Mouse (Mus musculus) MEL (cell line): ENCODE results near the gene Kif5a. TPM values are rescaled to one million over a fixed set of nuclear protein-coding genes. Genes with fewer than 3 reads are reported as not detected.

ENCODE experiments used
- DNase-seq: peaks from one replicate; pipeline ENCODE4 v3.0.0; 2011; ENCODE audit warnings: low read depth, low spot score
- H3K27ac ChIP-seq: 2 replicates; pipeline ENCODE4 v1.5.1; 2012; ENCODE audit warnings: low read depth, mild to moderate bottlenecking, control low read depth, low read length, moderate library complexity; ENCODE audit not compliant: control insufficient read depth
- H3K27me3 ChIP-seq, 2 experiments: fragments of 150-350 bp in 1 of 2; sonication (generic) in 1 of 2; 2 replicates each; pipeline ENCODE4 v1.6.1; 2012; ENCODE audit warnings: low read length in 2 of 2, mild to moderate bottlenecking in 2 of 2, improper control_type of control experiment in 1 of 2, moderate library complexity in 1 of 2; ENCODE audit not compliant: insufficient read depth in 2 of 2, control insufficient read depth in 1 of 2
- H3K36me3 ChIP-seq, 2 experiments: 2 replicates each; pipeline ENCODE4 v1.6.1; 2012 to 2014; ENCODE audit warnings: low read length in 2 of 2, improper control_type of control experiment in 1 of 2, inconsistent platforms in 1 of 2, mild to moderate bottlenecking in 1 of 2; ENCODE audit not compliant: insufficient read depth in 2 of 2, control insufficient read depth in 1 of 2
- H3K4me1 ChIP-seq, 2 experiments: fragments of 150-350 bp in 1 of 2; sonication (generic) in 1 of 2; 2 replicates each; pipeline ENCODE4 v1.6.1; 2012; ENCODE audit warnings: low read length in 2 of 2, improper control_type of control experiment in 1 of 2, mild to moderate bottlenecking in 1 of 2; ENCODE audit not compliant: insufficient read depth in 2 of 2, control insufficient read depth in 1 of 2
- H3K4me3 ChIP-seq, 2 experiments: fragments of 150-350 bp in 1 of 2; sonication (generic) in 1 of 2; 2 replicates each; pipeline ENCODE4 v1.5.1; 2012; ENCODE audit warnings: low read depth in 2 of 2, low read length in 2 of 2, mild to moderate bottlenecking in 2 of 2, moderate library complexity in 2 of 2, control low read depth in 1 of 2, improper control_type of control experiment in 1 of 2; ENCODE audit not compliant: control insufficient read depth in 1 of 2, insufficient read depth in 1 of 2
- H3K79me2 ChIP-seq: 2 replicates; pipeline ENCODE4 v1.6.1; 2012; ENCODE audit warnings: mild to moderate bottlenecking, low read length, moderate library complexity; ENCODE audit not compliant: control insufficient read depth, poor library complexity, insufficient read depth
- H3K9ac ChIP-seq: 2 replicates; pipeline ENCODE4 v1.6.1; 2012; ENCODE audit warnings: low read depth, mild to moderate bottlenecking, control low read depth, low read length, moderate library complexity; ENCODE audit not compliant: control insufficient read depth, poor library complexity, severe bottlenecking
- H3K9me3 ChIP-seq: fragments of 150-350 bp; sonication (generic); replicated peaks from 2 replicates; pipeline ENCODE4 v1.6.1; 2012; ENCODE audit warnings: mild to moderate bottlenecking, low read length, improper control_type of control experiment, moderate library complexity; ENCODE audit not compliant: insufficient read depth
- BHLHE40 ChIP-seq: IDR thresholded peaks from 2 replicates; pipeline ENCODE4 v1.6.1; 2012; ENCODE audit warnings: low read depth, mild to moderate bottlenecking, inconsistent platforms, low read length, improper control_type of control experiment, borderline replicate concordance
- CHD2 ChIP-seq: IDR thresholded peaks from 2 replicates; pipeline ENCODE4 v1.6.1; 2011; ENCODE audit warnings: low read length, improper control_type of control experiment
- CTCF ChIP-seq, 3 experiments: IDR thresholded peaks in 2 of 3; conservative IDR thresholded peaks in 1 of 3; 2 replicates each; pipeline ENCODE4 v1.5.1; 2011 to 2012; ENCODE audit warnings: low read length in 3 of 3, low read depth in 2 of 3, mild to moderate bottlenecking in 2 of 3, improper control_type of control experiment in 1 of 3, inconsistent platforms in 1 of 3, mixed read lengths in 1 of 3, moderate library complexity in 1 of 3; ENCODE audit not compliant: control insufficient read depth in 1 of 3, insufficient read depth in 1 of 3, poor library complexity in 1 of 3, severe bottlenecking in 1 of 3
- JUND ChIP-seq: IDR thresholded peaks from 2 replicates; pipeline ENCODE4 v1.6.1; 2011; ENCODE audit warnings: low read depth, mild to moderate bottlenecking, improper control_type of control experiment, low read length
- MAX ChIP-seq: IDR thresholded peaks from 2 replicates; pipeline ENCODE4 v1.6.1; 2011; ENCODE audit warnings: low read length, improper control_type of control experiment
- MYB ChIP-seq: IDR thresholded peaks from 2 replicates; pipeline ENCODE4 v1.6.1; 2011; ENCODE audit warnings: mild to moderate bottlenecking, low read depth, low read length, improper control_type of control experiment
- NELFE ChIP-seq: IDR thresholded peaks from 2 replicates; pipeline ENCODE4 v1.6.1; 2011; ENCODE audit warnings: low read depth, low read length, improper control_type of control experiment
- NRF1 ChIP-seq: IDR thresholded peaks from 2 replicates; pipeline ENCODE4 v1.6.1; 2014; ENCODE audit warnings: low read depth, mild to moderate bottlenecking, inconsistent platforms, low read length, improper control_type of control experiment, moderate library complexity; ENCODE audit not compliant: poor library complexity, insufficient read depth, severe bottlenecking
- POLR2A ChIP-seq, 2 experiments: IDR thresholded peaks; 2 replicates each; pipeline ENCODE4 v1.6.1; 2011 to 2012; ENCODE audit warnings: low read length in 2 of 2, mild to moderate bottlenecking in 2 of 2, control low read depth in 1 of 2, improper control_type of control experiment in 1 of 2, low read depth in 1 of 2, moderate library complexity in 1 of 2; ENCODE audit not compliant: control insufficient read depth in 1 of 2, insufficient read depth in 1 of 2, poor library complexity in 1 of 2
- RAD21 ChIP-seq: IDR thresholded peaks from 2 replicates; pipeline ENCODE4 v1.6.1; 2011; ENCODE audit warnings: mild to moderate bottlenecking, low read depth, low read length, improper control_type of control experiment
- RCOR1 ChIP-seq: IDR thresholded peaks from 2 replicates; pipeline ENCODE4 v1.6.1; 2012; ENCODE audit warnings: low read depth, mild to moderate bottlenecking, inconsistent platforms, low read length, improper control_type of control experiment
- SMC3 ChIP-seq: IDR thresholded peaks from 2 replicates; pipeline ENCODE4 v1.6.1; 2011; ENCODE audit warnings: low read depth, low read length, improper control_type of control experiment
- TBP ChIP-seq: IDR thresholded peaks from 2 replicates; pipeline ENCODE4 v1.8.0; 2011; ENCODE audit warnings: low read depth, low read length, improper control_type of control experiment
- TCF12 ChIP-seq: IDR thresholded peaks from 2 replicates; pipeline ENCODE4 v1.6.1; 2014; ENCODE audit warnings: low read depth, mild to moderate bottlenecking, inconsistent platforms, low read length, improper control_type of control experiment, moderate library complexity
- ZKSCAN1 ChIP-seq: IDR thresholded peaks from 2 replicates; pipeline ENCODE4 v1.6.1; 2012; ENCODE audit warnings: low read depth, mild to moderate bottlenecking, inconsistent platforms, low read length, improper control_type of control experiment, moderate library complexity
- polyA plus RNA-seq, 2 experiments: library from polyadenylated mRNA; stranded (reverse) in 1 of 2; unstranded in 1 of 2; fragments of >175 nt in 1 of 2; fragments of >200 nt in 1 of 2; gene quantifications; 2 replicates each; pipeline versions ENCODE4 v1.2.1 to v1.2.4; 2012; ENCODE audit warnings: low replicate concordance in 2 of 2, low read depth in 1 of 2; ENCODE audit not compliant: insufficient read length in 2 of 2, insufficient read depth in 1 of 2, missing spikeins in 1 of 2
- total RNA-seq: library from RNA; depleted of rRNA; stranded (reverse); fragments of 300-350 nt; gene quantifications from 2 replicates; pipeline ENCODE4 v1.2.3, GENCODE M21; 2012

Gene Kif5a
- total and polyA plus RNA-seq, 3 experiments, result 0.42 to 1.3 TPM; not detected in 1

DNA sequence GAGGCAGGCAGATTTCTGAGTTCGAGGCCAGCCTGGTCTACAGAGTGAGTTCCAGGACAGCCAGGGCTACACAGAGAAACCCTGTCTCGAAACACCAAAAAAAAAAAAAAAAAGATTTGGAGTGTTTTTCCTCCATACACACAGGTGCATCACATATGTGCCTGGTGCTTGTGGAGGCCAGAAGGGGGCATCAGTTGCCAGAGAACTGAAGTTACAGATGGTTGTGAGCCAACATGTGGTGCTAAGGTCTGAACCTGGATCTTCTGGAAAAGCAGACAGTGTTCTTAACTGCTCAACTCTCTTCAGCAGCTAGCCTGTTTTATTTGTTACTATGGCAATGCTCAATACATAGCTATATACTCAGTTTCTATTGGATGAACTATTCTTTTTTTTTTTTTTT is 16.6 kb upstream of the Kif5a start:
- no peak overlapping the region for H3K9ac ChIP-seq
- no peaks in the 10 kb centered on the region for H3K27me3 ChIP-seq
- H3K36me3 ChIP-seq, result peaks cover 0 to 27% of the 10 kb centered on the region in 2 experiments; a peak in 3 of 4 replicates
- H3K27ac ChIP-seq, result no peak overlapping the region
- no peaks in the 10 kb centered on the region for H3K4me1 ChIP-seq
- H3K9me3 ChIP-seq, result no peaks in the 10 kb centered on the region
- no peak overlapping the region for H3K4me3 ChIP-seq
- peak; percentile 23 for TF ChIP-seq RAD21
- peak in 2 of 3 experiments; percentile 46 to 48; a peak in 4 of 6 replicates for TF ChIP-seq CTCF (IDR thresholded peaks at IDR 0.05 in 2 of 3, conservative IDR thresholded peaks at IDR 0.05 in 1 of 3; ENCODE audit: control insufficient read depth in 1 of 3, insufficient read depth in 1 of 3, low read depth in 2 of 3, low read length in 3 of 3, poor library complexity in 1 of 3, severe bottlenecking in 1 of 3)
- TF ChIP-seq ZKSCAN1, result no peak
- TF ChIP-seq TBP, result no peak
- no peak for TF ChIP-seq NRF1
- no peak for TF ChIP-seq MYB
- peak; percentile 32; the same call in 1 of the 2 replicates for TF ChIP-seq SMC3
- H3K79me2 ChIP-seq, result peaks cover 9% of the 10 kb centered on the region; the same call in 1 of the 2 replicates
- DNase-seq, result no peak

DNA sequence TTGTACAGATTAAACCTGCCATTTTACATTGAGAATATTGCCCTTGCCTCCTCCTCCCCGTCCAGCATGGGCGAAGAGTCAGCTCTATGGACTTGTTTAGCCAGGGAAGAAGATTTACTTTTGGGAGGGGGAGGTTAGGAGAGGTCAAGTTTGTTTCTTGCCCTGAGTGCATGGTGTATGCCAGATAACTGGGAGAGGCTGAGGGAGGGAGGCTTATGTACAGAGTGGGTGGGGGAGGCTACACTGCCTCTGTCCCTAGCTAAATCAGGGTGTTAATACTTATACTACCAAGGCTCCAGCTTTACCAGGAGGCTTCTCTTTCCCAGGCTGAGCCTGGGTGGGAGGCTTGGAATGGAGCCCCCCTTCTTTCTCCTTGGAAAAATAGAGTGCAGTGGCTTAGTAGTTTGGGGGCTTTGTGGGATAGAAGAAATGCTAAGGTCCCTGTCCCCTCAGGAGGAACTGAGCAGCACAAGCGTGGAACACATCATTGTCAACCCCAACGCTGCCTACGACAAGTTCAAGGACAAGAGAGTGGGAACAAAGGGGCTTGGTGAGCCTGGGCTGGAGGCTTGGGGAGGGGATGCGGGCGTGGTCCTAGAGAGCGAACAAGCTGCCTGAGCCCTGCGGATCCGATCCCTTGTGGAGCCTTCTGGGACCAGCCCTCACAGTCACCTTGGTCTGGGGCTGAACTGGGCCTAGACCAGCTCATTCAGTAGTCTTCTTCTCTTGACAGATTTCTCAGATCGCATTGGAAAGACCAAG is 11.3 kb upstream of the Kif5a start:
- DNase-seq, result peak; percentile 23
- Histone ChIP-seq H3K27ac (peak overlapping the region; percentile 14; the same call in 1 of the 2 replicates), H3K9me3 (no peaks in the 10 kb centered on the region), H3K36me3 (peaks cover 6 to 26% of the 10 kb centered on the region in 2 experiments), H3K79me2 (peaks cover 32% of the 10 kb centered on the region), H3K27me3 (no peaks in the 10 kb centered on the region), H3K4me1 (peaks cover 0 to 11% of the 10 kb centered on the region in 2 experiments; a peak in 2 of 4 replicates)
- TF ChIP-seq JUND (no peak), BHLHE40 (no peak), RCOR1 (no peak), NELFE (no peak), MAX (no peak), TCF12 (no peak), SMC3 (no peak), POLR2A (IDR thresholded peaks at IDR 0.05; ENCODE audit: control insufficient read depth in 1 of 2, insufficient read depth in 1 of 2, low read depth in 1 of 2, low read length in 2 of 2, poor library complexity in 1 of 2) (no peak), CHD2 (no peak), CTCF (IDR thresholded peaks at IDR 0.05 in 2 of 3, conservative IDR thresholded peaks at IDR 0.05 in 1 of 3; ENCODE audit: control insufficient read depth in 1 of 3, insufficient read depth in 1 of 3, low read depth in 2 of 3, low read length in 3 of 3, poor library complexity in 1 of 3, severe bottlenecking in 1 of 3) (no peak)
- TF ChIP-seq, all 39 proteins: peak for 0
- peak overlapping the region; percentile 64 for H3K9ac ChIP-seq
- H3K4me3 ChIP-seq, result peak overlapping the region; percentile 59 to 80
